Mouse (Mus musculus) testis, adult 2 months (tissue): ENCODE data around the gene Il2rg.

Experiments used
- CTCF ChIP-seq: fragments of 200-500 bp; IDR thresholded peaks from 2 replicates; pipeline ENCODE4 v1.5.1; 2012; ENCODE audit warnings: low read depth, mild to moderate bottlenecking, inconsistent platforms, low read length, moderate library complexity; ENCODE audit not compliant: control insufficient read depth, insufficient read depth, insufficient replicate concordance
- POLR2A ChIP-seq: fragments of 200-500 bp; IDR thresholded peaks from 2 replicates; pipeline ENCODE4 v1.6.1; 2012; ENCODE audit warnings: low read depth, mild to moderate bottlenecking, inconsistent platforms, low read length, moderate library complexity; ENCODE audit not compliant: control insufficient read depth

GRCm38 (mm10) chrX:101282813-101283212 is 14.8 kb upstream of the Il2rg start:
- no peak for TF ChIP-seq CTCF
- no peak for TF ChIP-seq POLR2A
